29 mouse cellular contexts compared by ENCODE assay signal in the genomic region with DNA sequence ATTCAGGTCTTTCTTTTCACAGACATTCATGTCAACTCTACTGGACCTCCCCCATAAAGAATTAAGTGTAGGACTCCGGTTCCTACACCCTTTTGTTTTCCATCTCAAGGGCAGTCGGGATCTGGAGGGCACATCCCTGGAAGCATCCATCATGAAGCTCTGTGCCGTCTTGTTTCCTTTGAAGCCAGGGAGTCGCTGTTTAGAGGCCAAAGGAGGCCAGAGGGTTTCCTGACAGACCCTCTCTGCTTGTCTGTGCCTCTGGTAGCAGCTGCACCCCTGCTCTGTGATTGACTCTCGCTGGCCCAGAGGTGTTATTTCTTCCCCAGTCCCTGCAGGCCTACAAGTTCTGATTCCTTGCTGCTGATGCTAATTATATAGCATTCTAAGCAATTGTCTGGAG. TPM values are rescaled to one million over a fixed set of nuclear protein-coding genes. Genes with fewer than 3 reads are reported as not detected.
"Had no signal": no experiment of that assay in that cellular context is flagged by ENCODE, and none has a peak within 500 bp of the region (broad histone marks: within the 10 kb centered on the region; RNA-seq: fewer than 3 reads in every experiment).

No protein-coding gene starts in this region.

- H3K9ac ChIP-seq: heart, embryonic 13.5 days; heart, embryonic 15.5 days; hindbrain, embryonic 12.5 days; hindbrain, embryonic 14.5 days; intestine, embryonic 15.5 days; limb, embryonic 12.5 days; liver, embryonic 13.5 days; liver, embryonic 15.5 days; liver, postnatal 0 days had no signal

- ATAC-seq: hindbrain, embryonic 16.5 days; inflammation-experienced regulatory T-cells, adult 6 months; intestine, embryonic 15.5 days; intestine, postnatal 0 days; liver, postnatal 0 days had no signal

- H3K36me3 ChIP-seq: heart, embryonic 13.5 days; heart, embryonic 15.5 days; hindbrain, embryonic 10.5 days; hindbrain, embryonic 12.5 days; intestine, embryonic 15.5 days; limb, embryonic 10.5 days; limb, embryonic 12.5 days; liver, embryonic 13.5 days; liver, embryonic 15.5 days had no signal

- H3K9me3 ChIP-seq: heart, embryonic 13.5 days; heart, embryonic 15.5 days; hindbrain, embryonic 10.5 days; hindbrain, embryonic 12.5 days; intestine, embryonic 15.5 days; limb, embryonic 10.5 days; limb, embryonic 12.5 days; liver, embryonic 13.5 days; liver, embryonic 15.5 days had no signal

- DNase-seq: gastrocnemius, adult 2 months; gastrocnemius, postnatal 10 days; gastrocnemius, postnatal 25 days; heart, adult 2 months; heart, postnatal 14 days; heart, postnatal 4 days; kidney, adult 2 months; kidney, adult 9 months; kidney, postnatal 14 days; kidney, postnatal 36 days; liver; liver, embryonic 13.5 days; liver, postnatal 0 days had no signal

- H3K27me3 ChIP-seq: heart, embryonic 15.5 days; hindbrain, embryonic 12.5 days; intestine, embryonic 15.5 days; limb, embryonic 12.5 days; liver, embryonic 15.5 days had no signal

- H3K27ac ChIP-seq: gastrocnemius, adult 2 months; heart, adult 2 months; heart, embryonic 13.5 days; heart, embryonic 15.5 days; hindbrain, embryonic 10.5 days; hindbrain, embryonic 12.5 days; hindbrain, embryonic 14.5 days; intestine, embryonic 15.5 days; layer of hippocampus, adult 2 months; left cerebral cortex, adult 2 months; limb, embryonic 10.5 days; limb, embryonic 12.5 days; liver, embryonic 13.5 days; liver, embryonic 15.5 days had no signal

- H3K4me1 ChIP-seq: heart, embryonic 13.5 days; heart, embryonic 15.5 days; hindbrain, embryonic 12.5 days; intestine, embryonic 15.5 days; limb, embryonic 12.5 days; liver, embryonic 13.5 days; liver, embryonic 15.5 days had no signal

- H3K4me2 ChIP-seq: heart, embryonic 11.5 days; heart, embryonic 13.5 days; heart, embryonic 15.5 days; hindbrain, embryonic 12.5 days; hindbrain, embryonic 14.5 days; intestine, embryonic 15.5 days; limb, embryonic 12.5 days; liver, embryonic 11.5 days; liver, embryonic 13.5 days; liver, embryonic 15.5 days had no signal

- H3K4me3 ChIP-seq: gastrocnemius, adult 2 months; heart, adult 2 months; heart, embryonic 13.5 days; heart, embryonic 15.5 days; hindbrain, embryonic 10.5 days; hindbrain, embryonic 12.5 days; intestine, embryonic 15.5 days; layer of hippocampus, adult 2 months; left cerebral cortex, adult 2 months; limb, embryonic 10.5 days; limb, embryonic 12.5 days; liver, embryonic 13.5 days; liver, embryonic 15.5 days had no signal

RNA-seq across cellular contexts. Expression of gene Rassf10, which starts 14.8 kb away (rescaled TPM):
- polyA plus RNA-seq: inflammation-experienced regulatory T-cells, adult 6 months had no signal
